Mouse (Mus musculus) CH12.LX (cell line): ENCODE measurements around the gene Slc48a1. TPM values are rescaled to one million over a fixed set of nuclear protein-coding genes. Genes with fewer than 3 reads are reported as not detected.
A peak's percentile ranks its signal among the peaks of the same experiment; 100 is the strongest.

Experiments used
- DNase-seq: peaks from one replicate; pipeline ENCODE4 v3.0.0-alpha.2; 2013; ENCODE audit errors: extremely low read depth
- H3K27ac ChIP-seq: 2 replicates; pipeline ENCODE4 v1.5.1; 2012; ENCODE audit warnings: low read depth, mild to moderate bottlenecking, control low read depth, moderate library complexity; ENCODE audit not compliant: insufficient read depth
- H3K27me3 ChIP-seq: replicated peaks from 2 replicates; pipeline ENCODE3; 2012; ENCODE audit warnings: inconsistent platforms
- H3K36me3 ChIP-seq, 2 experiments: replicated peaks in 1 of 2; 2 replicates each; pipeline versions ENCODE3 to v1.6.1; 2012; ENCODE audit warnings: inconsistent platforms in 1 of 2, low read length in 1 of 2, mild to moderate bottlenecking in 1 of 2, mixed read lengths in 1 of 2, moderate library complexity in 1 of 2; ENCODE audit not compliant: control insufficient read depth in 1 of 2, insufficient read depth in 1 of 2
- H3K4me1 ChIP-seq, 2 experiments: 2 replicates each; pipeline ENCODE4 v1.6.1; 2012; ENCODE audit warnings: inconsistent platforms in 1 of 2, moderate library complexity in 1 of 2; ENCODE audit not compliant: insufficient read depth in 2 of 2, control insufficient read depth in 1 of 2
- H3K4me2 ChIP-seq: 2 replicates; pipeline ENCODE4 v1.6.1; 2012; ENCODE audit warnings: low read depth, mild to moderate bottlenecking, control low read depth; ENCODE audit not compliant: poor library complexity, insufficient read depth, severe bottlenecking
- H3K4me3 ChIP-seq, 3 experiments: fragments of 150-350 bp in 1 of 3; sonication (generic) in 1 of 3; replicated peaks in 1 of 3; 2 replicates each; pipeline versions ENCODE3 to v1.5.1; 2011 to 2012; ENCODE audit warnings: low read depth in 2 of 3, low read length in 2 of 3, mild to moderate bottlenecking in 2 of 3, moderate library complexity in 2 of 3, control low read depth in 1 of 3, improper control_type of control experiment in 1 of 3, inconsistent platforms in 1 of 3, mixed read lengths in 1 of 3; ENCODE audit not compliant: poor library complexity in 1 of 3
- H3K79me2 ChIP-seq: replicated peaks from 2 replicates; pipeline ENCODE4 v1.6.1; 2012; ENCODE audit warnings: mild to moderate bottlenecking, moderate library complexity; ENCODE audit not compliant: control insufficient read depth, poor library complexity, insufficient read depth, severe bottlenecking; ENCODE audit errors: extremely low read depth
- H3K9ac ChIP-seq: 2 replicates; pipeline ENCODE4 v1.6.1; 2012; ENCODE audit warnings: low read depth, mild to moderate bottlenecking, control low read depth, moderate library complexity; ENCODE audit not compliant: insufficient read depth
- H3K9me3 ChIP-seq: replicated peaks from 2 replicates; pipeline ENCODE3; 2012; ENCODE audit warnings: low read length, inconsistent platforms, mixed read lengths
- BHLHE40 ChIP-seq: IDR thresholded peaks from 2 replicates; pipeline ENCODE4 v1.6.1; 2011; ENCODE audit warnings: mild to moderate bottlenecking, low read depth, low read length, improper control_type of control experiment
- CHD1 ChIP-seq: IDR thresholded peaks from 2 replicates; pipeline ENCODE4 v1.6.1; 2012; ENCODE audit warnings: low read depth, low read length, improper control_type of control experiment, inconsistent platforms
- CHD2 ChIP-seq: IDR thresholded peaks from 2 replicates; pipeline ENCODE4 v1.6.1; 2011; ENCODE audit warnings: low read length, improper control_type of control experiment
- CTCF ChIP-seq, 2 experiments: IDR thresholded peaks in 1 of 2; conservative IDR thresholded peaks in 1 of 2; 2 replicates each; pipeline ENCODE4 v1.5.1; 2011 to 2012; ENCODE audit warnings: low read depth in 2 of 2, low read length in 2 of 2, improper control_type of control experiment in 1 of 2, inconsistent platforms in 1 of 2, mild to moderate bottlenecking in 1 of 2, moderate library complexity in 1 of 2
- E2F4 ChIP-seq: IDR thresholded peaks from 2 replicates; pipeline ENCODE4 v1.6.1; 2011; ENCODE audit warnings: low read depth, low read length, improper control_type of control experiment; ENCODE audit not compliant: insufficient replicate concordance
- ETS1 ChIP-seq: conservative IDR thresholded peaks from 2 replicates; pipeline ENCODE4 v1.6.1; 2012; ENCODE audit warnings: low read depth, mild to moderate bottlenecking, inconsistent platforms, low read length, improper control_type of control experiment, moderate library complexity
- HCFC1 ChIP-seq: IDR thresholded peaks from 2 replicates; pipeline ENCODE4 v1.6.1; 2012; ENCODE audit warnings: low read depth, mild to moderate bottlenecking, inconsistent platforms, low read length, improper control_type of control experiment
- IRF4 ChIP-seq: IDR thresholded peaks from 2 replicates; pipeline ENCODE4 v1.6.1; 2014; ENCODE audit warnings: low read depth, mild to moderate bottlenecking, inconsistent platforms, low read length, improper control_type of control experiment
- JUN ChIP-seq: IDR thresholded peaks from 2 replicates; pipeline ENCODE4 v1.6.1; 2011; ENCODE audit warnings: low read depth, mild to moderate bottlenecking, low read length, improper control_type of control experiment, moderate library complexity; ENCODE audit not compliant: insufficient read depth
- JUND ChIP-seq: conservative IDR thresholded peaks from 2 replicates; pipeline ENCODE4 v1.6.1; 2011; ENCODE audit warnings: low read depth, low read length, improper control_type of control experiment
- MAZ ChIP-seq: IDR thresholded peaks from 2 replicates; pipeline ENCODE4 v1.6.1; 2012; ENCODE audit warnings: low read depth, mild to moderate bottlenecking, inconsistent platforms, low read length, improper control_type of control experiment, moderate library complexity
- MXI1 ChIP-seq: IDR thresholded peaks from 2 replicates; pipeline ENCODE4 v1.6.1; 2011; ENCODE audit warnings: mild to moderate bottlenecking, low read depth, low read length, improper control_type of control experiment
- MYC ChIP-seq: IDR thresholded peaks from 2 replicates; pipeline ENCODE4 v1.6.1; 2011; ENCODE audit warnings: low read depth, mild to moderate bottlenecking, improper control_type of control experiment, low read length
- NELFE ChIP-seq: IDR thresholded peaks from 2 replicates; pipeline ENCODE4 v1.6.1; 2011; ENCODE audit warnings: low read depth, low read length, improper control_type of control experiment
- NRF1 ChIP-seq: IDR thresholded peaks from 2 replicates; pipeline ENCODE4 v1.6.1; 2014; ENCODE audit warnings: low read depth, mild to moderate bottlenecking, inconsistent platforms, low read length, improper control_type of control experiment, moderate library complexity
- POLR2A ChIP-seq: IDR thresholded peaks from 2 replicates; pipeline ENCODE4 v1.6.1; 2011; ENCODE audit warnings: low read depth, mild to moderate bottlenecking, improper control_type of control experiment, low read length
- RCOR1 ChIP-seq: conservative IDR thresholded peaks from 2 replicates; pipeline ENCODE4 v1.6.1; 2012; ENCODE audit warnings: low read depth, mild to moderate bottlenecking, inconsistent platforms, low read length, improper control_type of control experiment
- SIN3A ChIP-seq: IDR thresholded peaks from 2 replicates; pipeline ENCODE4 v1.6.1; 2012; ENCODE audit warnings: low read length, improper control_type of control experiment, inconsistent platforms
- SMC3 ChIP-seq: IDR thresholded peaks from 2 replicates; pipeline ENCODE4 v1.6.1; 2011; ENCODE audit warnings: low read depth, low read length, improper control_type of control experiment
- TBP ChIP-seq: conservative IDR thresholded peaks from 2 replicates; pipeline ENCODE4 v1.6.1; 2011; ENCODE audit warnings: low read depth, low read length, improper control_type of control experiment
- UBTF ChIP-seq: IDR thresholded peaks from 2 replicates; pipeline ENCODE4 v1.6.1; 2012; ENCODE audit warnings: low read depth, mild to moderate bottlenecking, inconsistent platforms, low read length, improper control_type of control experiment, moderate library complexity
- ZKSCAN1 ChIP-seq: IDR thresholded peaks from 2 replicates; pipeline ENCODE4 v1.6.1; 2012; ENCODE audit warnings: low read depth, inconsistent platforms, low read length, improper control_type of control experiment, borderline replicate concordance
- dilution Hi-C: fragments of 300-500 bp; cut with MboI; formaldehyde crosslinking; loops from 2 replicates; pipeline ENCODE4 v1.14.3; 2020; ENCODE audit warnings: low sequenced_read_pairs; ENCODE audit not compliant: extremely low pct_unique_long_range_greater_than_20kb, extremely low pct_ligation_motif_present
- in situ Hi-C: fragments of 300-500 bp; cut with MboI; formaldehyde crosslinking; loops from 3 replicates; pipeline ENCODE4 v1.14.3; 2019; ENCODE audit warnings: low sequenced_read_pairs, low pct_ligation_motif_present, low pct_unique_long_range_greater_than_20kb, mixed read lengths
- polyA plus RNA-seq: library from polyadenylated mRNA; unstranded; fragments of >175 nt; gene quantifications from 2 replicates; pipeline ENCODE4 v1.2.1, GENCODE M21; 2012; ENCODE audit warnings: low read depth; ENCODE audit not compliant: insufficient read length
- total RNA-seq, 2 experiments: library from RNA; depleted of rRNA; stranded (reverse); fragments of 300-350 nt in 1 of 2; fragments of >200 nt in 1 of 2; gene quantifications; 2 replicates each; pipeline ENCODE4 v1.2.3; 2012 to 2014

Gene Slc48a1
- total and polyA plus RNA-seq, 3 experiments, result 23.2 to 56.0 (median 39.4) TPM

DNA sequence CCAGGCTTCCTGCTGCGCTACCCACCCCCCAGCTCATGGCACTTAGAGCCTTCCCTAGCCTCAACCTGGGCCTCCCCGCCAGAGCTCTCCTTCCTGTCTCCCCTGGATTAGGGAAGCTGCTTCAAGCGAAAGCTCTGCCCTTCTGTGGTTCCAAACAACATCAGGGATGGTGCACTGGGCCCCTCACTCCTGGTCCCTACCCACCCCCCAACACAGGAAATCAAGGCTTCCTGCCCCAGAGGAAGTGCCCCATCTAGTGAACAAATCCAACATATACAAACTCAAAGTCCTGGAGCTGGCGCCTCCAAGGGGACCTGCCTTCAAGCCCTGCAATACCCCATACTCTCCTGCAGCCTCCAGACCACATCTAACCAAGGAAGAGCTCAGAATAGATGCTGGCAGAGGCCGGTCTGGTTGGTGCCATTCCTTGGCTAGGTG lies 50.6 kb downstream of the Slc48a1 start (continued):
- peak; percentile 86; the same call in 1 of the 2 replicates for TF ChIP-seq CHD1
- TF ChIP-seq TBP, result no peak
- no peak for TF ChIP-seq JUND
- 0 out of 2 replicates have a peak, but pooled peaks have one; percentile 23 for TF ChIP-seq MXI1
- TF ChIP-seq, all 38 proteins: peak for 9

DNA sequence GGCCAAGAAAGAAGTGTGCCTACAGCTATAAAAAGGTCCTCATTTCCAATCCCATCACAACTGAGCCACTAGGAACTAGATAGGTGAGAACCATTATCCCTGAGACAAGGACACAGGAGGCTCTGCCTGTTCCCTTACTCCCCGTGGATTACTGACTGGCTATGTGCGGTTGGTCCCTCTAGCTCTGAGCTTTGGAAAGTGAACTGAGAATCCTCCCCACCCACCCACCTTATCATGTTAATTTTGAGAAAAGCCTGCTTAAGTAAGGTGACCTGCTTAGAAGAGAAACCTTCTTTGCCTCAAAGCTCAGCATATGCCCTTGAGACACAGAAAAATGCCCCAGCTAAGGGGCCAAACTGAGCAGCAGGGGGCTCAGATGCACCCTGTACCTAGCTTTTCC lies 51.1 kb downstream of the Slc48a1 start:
- DNase-seq, result no peak
- TF ChIP-seq ETS1 (no peak), BHLHE40 (no peak), ZKSCAN1 (no peak), NRF1 (no peak), UBTF (0 out of 2 replicates have a peak, but pooled peaks have one; percentile 6), SMC3 (peak; percentile 38), CHD1 (no peak; the same call in 1 of the 2 replicates), SIN3A (no peak), IRF4 (no peak), CHD2 (no peak), POLR2A (no peak), CTCF (conservative IDR thresholded peaks at IDR 0.05 in 1 of 2, IDR thresholded peaks at IDR 0.05 in 1 of 2; ENCODE audit: low read depth in 2 of 2, low read length in 2 of 2) (peak in 1 of 2 experiments; percentile 31; a peak in 2 of 4 replicates), E2F4 (no peak), JUND (no peak), MAZ (no peak), NELFE (no peak), RCOR1 (no peak), HCFC1 (no peak), MYC (no peak), JUN (no peak)
- H3K36me3 ChIP-seq, result no peaks in the 10 kb centered on the region
- peak overlapping the region; percentile 65 to 92 (median 68) for H3K4me3 ChIP-seq
- peak overlapping the region; percentile 87 for H3K4me2 ChIP-seq
- H3K27me3 ChIP-seq, result peaks cover 3% of the 10 kb centered on the region
- peak overlapping the region; percentile 84 for H3K9ac ChIP-seq
- H3K27ac ChIP-seq, result peak overlapping the region; percentile 80
- H3K9me3 ChIP-seq, result no peaks in the 10 kb centered on the region
- H3K79me2 ChIP-seq, result peaks cover 39% of the 10 kb centered on the region
- in situ Hi-C loops (loop anchor here (25.0 kb wide), 1 partner anchor 367 kb away; no protein-coding TSS in a partner anchor), dilution Hi-C loops (no loop called here)
- H3K4me1 ChIP-seq, result peaks cover 29 to 61% of the 10 kb centered on the region in 2 experiments
